Mouse (Mus musculus) megakaryocyte, embryonic 14.5 days (primary cell): ENCODE results near the gene Ptprg.

ENCODE experiments used
- FLI1 ChIP-seq: IDR thresholded peaks from 2 replicates; pipeline ENCODE4 v1.6.1; 2012; ENCODE audit warnings: low read length, inconsistent platforms, mixed read lengths
- GATA1 ChIP-seq: IDR thresholded peaks from 3 replicates; pipeline ENCODE4 v1.6.1; 2012; ENCODE audit warnings: mixed read lengths, low read length, inconsistent platforms, borderline replicate concordance

- no peak for TF ChIP-seq FLI1
- TF ChIP-seq GATA1, result no peak
Measured at GRCm38 (mm10) chr14:11683386-11684081, 130.2 kb downstream of the Ptprg start.
